Mouse (Mus musculus): ENCODE measurements around the gene Tmem178b.

GRCm38 (mm10) chr6:40121494-40121893 lies 248.4 kb downstream of the Tmem178b start:
- no peak for TF ChIP-seq CTCF (IDR thresholded peaks at IDR 0.05; ENCODE audit: low read depth, low read length)
- TF ChIP-seq POLR2A (IDR thresholded peaks at IDR 0.05; ENCODE audit: insufficient read depth, low read length): no peak
- no peak for TF ChIP-seq EP300 (IDR thresholded peaks at IDR 0.05; ENCODE audit: insufficient read depth, low read depth, low read length)

Measured in ES-Bruce4 (cell line).